Mouse (Mus musculus) testis, postnatal 10 days (tissue): ENCODE measurements at regions not wholly inside any gene's neighbourhood (a gene's known extent, or its start where the extent isn't known, plus 50 kb on each side); places are given as distances from the start of the nearest gene placed in this dataset.

Source experiments
- DNase-seq: peaks from one replicate; pipeline ENCODE4 v3.0.0; 2021; ENCODE audit warnings: low spot score

- DNase-seq: no peak
These were observed 614.4 kb downstream of the Ntrk3 start for GRCm38 (mm10) chr7:78123386-78123785.

DNA sequence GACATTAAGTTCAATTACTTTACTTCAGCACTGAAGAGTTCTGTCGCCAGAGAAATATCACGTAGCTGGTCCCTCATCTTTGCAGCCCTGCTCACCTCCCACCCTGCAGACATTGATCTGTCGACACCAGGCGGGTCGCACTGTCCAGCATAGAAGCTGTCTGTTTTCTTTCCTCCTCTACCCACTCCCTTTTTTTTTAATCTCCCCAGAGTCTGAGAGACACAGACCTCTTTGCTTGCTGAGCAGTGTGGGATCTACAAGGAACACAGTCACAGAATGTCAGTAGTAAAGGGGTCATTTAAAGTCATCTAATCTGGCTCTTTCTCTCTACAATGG is 616.7 kb downstream of the Ntrk3 start:
- DNase-seq: no peak

GRCm38 (mm10) chr7:78120462-78121150 is 617.2 kb downstream of the Ntrk3 start:
- DNase-seq: no peak

- no peak for DNase-seq
These were observed 618.0 kb downstream of the Ntrk3 start for GRCm38 (mm10) chr7:78119809-78120208.

DNA sequence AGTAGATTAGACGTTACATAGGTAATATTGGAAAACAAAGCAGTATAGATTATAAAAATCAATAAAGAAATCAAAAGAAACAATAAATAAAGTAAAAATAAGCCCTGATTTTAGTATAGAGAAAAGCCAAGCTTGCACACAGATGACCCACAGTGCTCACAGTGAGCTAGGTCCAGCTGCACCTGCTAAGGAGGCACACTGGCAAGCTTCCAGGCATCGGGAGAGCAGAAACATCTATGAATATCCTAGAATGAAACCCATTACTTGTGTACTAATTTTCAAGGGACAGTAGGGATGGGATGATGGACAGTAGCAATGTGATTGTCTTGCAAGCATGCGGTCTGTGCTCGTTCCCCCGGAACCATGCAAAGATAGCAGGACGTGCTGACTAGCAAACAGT is 626.5 kb downstream of the Ntrk3 start:
- DNase-seq: no peak

- no peak for DNase-seq
These were observed 634.1 kb downstream of the Ntrk3 start for GRCm38 (mm10) chr7:78103536-78104279.

- no peak for DNase-seq
These were observed 635.4 kb downstream of the Ntrk3 start for GRCm38 (mm10) chr7:78102396-78102795.

GRCm38 (mm10) chr7:78086566-78087008 is 651.2 kb downstream of the Ntrk3 start:
- DNase-seq: peak; percentile 41

- no peak for DNase-seq
These were observed 651.8 kb downstream of the Ntrk3 start for GRCm38 (mm10) chr7:78085783-78086565.

DNA sequence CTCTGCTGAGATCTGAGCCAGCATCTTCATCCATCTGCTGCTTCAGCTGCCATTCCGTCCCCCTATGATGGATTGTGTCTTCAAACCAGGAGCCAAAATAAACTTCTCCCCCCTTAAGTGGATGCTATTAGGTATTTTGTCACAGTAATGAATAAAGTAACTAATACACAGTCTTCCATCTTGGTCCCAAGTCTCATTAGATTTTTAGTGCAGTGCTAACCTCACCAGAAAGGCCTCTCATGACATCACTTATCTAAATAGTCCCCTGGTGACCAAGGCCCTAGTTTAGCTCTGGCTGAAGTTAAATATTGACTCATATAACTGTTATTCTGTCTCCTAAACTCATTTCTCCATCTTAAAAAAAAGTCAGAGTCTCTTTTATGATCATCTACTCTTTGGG is 658.1 kb downstream of the Ntrk3 start:
- no peak for DNase-seq

- DNase-seq: no peak
These were observed 666.7 kb downstream of the Ntrk3 start for GRCm38 (mm10) chr7:78071131-78071530.

DNA sequence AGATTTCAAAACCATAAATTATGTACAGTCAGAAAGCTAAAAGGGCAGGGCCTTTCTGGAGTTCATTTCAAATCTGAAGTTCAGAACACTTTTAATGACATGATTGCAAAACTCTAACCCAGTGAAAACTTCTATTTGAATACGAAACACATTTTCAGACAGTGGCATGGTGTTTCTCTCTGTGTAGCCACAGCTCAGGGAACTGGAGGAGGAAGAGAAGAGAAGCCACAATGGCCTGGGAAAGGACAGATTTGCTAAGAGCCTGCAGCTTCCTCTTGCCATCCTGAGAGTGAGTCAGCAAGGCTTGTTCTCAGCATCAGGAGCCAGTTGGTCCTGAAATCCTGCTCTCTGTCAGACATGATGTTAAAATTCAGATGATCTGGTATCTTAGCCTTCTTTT is 676.2 kb downstream of the Ntrk3 start:
- DNase-seq: no peak

GRCm38 (mm10) chr7:78049606-78050005 is 688.2 kb downstream of the Ntrk3 start:
- DNase-seq: no peak

GRCm38 (mm10) chr7:78045456-78045855 is 692.4 kb downstream of the Ntrk3 start:
- DNase-seq: no peak

- DNase-seq: no peak
These were observed 706.8 kb downstream of the Ntrk3 start for GRCm38 (mm10) chr7:78031032-78031431.

GRCm38 (mm10) chr7:78026992-78027615 is 710.7 kb downstream of the Ntrk3 start:
- no peak for DNase-seq

DNA sequence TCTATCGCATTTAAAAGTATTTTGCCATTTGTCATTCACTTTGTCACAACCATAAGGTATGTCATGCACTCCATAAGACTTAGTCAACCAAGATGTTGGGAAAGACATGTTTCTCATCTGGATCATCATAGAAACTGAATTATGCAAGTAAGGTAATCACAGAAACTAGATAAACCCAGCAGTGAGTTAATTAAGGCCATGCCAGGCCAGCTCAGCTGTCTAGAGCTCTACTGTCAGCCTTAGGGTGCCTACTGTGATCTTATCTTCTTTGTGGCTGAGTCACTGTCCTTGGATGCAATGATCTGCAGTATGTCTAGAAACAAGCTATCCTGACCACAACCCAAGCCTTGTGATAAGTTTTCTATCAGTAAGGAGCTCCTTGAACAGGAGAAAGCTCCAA is 714.2 kb downstream of the Ntrk3 start:
- DNase-seq: no peak

GRCm38 (mm10) chr7:78023075-78023474 is 714.7 kb downstream of the Ntrk3 start:
- no peak for DNase-seq

DNA sequence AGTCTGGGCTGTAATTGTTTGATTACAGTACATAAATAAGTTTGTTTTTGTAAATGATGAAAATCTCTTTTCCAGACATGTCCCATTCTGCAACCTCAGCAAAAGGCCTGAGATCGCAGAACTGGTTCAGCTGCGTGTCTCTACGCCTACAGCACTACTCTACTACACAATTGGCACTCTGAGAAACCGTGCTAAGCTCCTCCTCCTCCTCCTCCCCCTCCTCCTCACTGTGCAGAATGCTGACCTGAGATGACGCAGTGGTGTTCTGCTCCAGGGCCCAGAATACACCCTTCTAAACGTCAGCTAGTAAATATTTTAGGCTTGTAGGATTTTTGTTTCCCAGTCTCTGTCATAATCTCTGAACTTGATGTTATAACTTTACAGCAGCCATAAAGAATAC is 724.2 kb downstream of the Ntrk3 start:
- no peak for DNase-seq

GRCm38 (mm10) chr7:78003086-78003485 is 734.7 kb downstream of the Ntrk3 start:
- no peak for DNase-seq

- DNase-seq: no peak
These were observed 744.0 kb downstream of the Ntrk3 start for GRCm38 (mm10) chr7:77993840-77994239.

DNA sequence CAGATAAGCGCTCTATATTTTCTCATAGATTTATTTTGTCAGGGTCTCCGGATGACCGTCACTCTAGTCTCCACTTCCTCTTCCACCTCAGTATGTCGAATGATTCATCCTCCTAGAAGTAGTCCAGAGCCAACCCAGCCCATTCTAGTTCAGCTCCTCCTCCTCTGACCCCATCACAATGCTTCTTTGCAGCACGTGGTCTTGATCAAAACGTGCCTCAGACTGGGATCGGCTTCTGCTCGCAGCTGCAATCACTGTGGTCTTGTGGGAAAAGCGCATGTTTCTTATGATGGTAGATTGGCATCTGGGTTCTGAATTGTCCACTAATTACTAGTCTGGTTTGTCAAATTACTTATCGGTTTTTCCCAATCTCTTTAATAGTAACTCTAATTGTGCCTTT is 747.7 kb downstream of the Ntrk3 start:
- DNase-seq: no peak

- no peak for DNase-seq
These were observed 749.6 kb downstream of the Ntrk3 start for GRCm38 (mm10) chr7:77988177-77988576.
